ENCODE assay signal across 10 mouse cellular contexts in the genomic region with DNA sequence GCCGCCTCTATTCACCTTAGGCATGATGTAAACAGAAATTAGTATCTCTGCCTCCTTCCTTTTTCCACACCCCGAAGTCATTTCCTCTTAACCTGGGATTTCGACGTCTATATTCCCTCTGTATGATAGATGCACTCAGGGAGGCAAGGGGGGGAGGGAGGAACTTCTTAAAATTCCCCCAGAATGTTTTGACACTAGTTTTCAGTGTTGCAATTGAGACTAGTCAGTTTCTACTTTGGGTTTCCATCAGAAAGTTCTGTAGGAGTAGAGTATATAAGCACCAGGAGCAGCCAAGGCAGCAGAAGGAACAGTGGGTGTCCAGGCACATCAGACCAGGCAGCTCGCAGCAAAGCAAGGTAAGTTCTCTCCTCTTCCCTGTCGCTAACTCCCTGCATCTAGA. TPM values are rescaled to one million over a fixed set of nuclear protein-coding genes. Genes with fewer than 3 reads are reported as not detected.
DNase-seq lines count a peak whose midpoint lies in the region; ATAC-seq lines count a peak whose summit lies in the region.
"Had no signal": no experiment of that assay in that cellular context is flagged by ENCODE, and none has a peak within 500 bp of the region (broad histone marks: within the 10 kb centered on the region; RNA-seq: fewer than 3 reads in every experiment).

A gene (plus strand): TSS at position 301 of the 400 bp plus-strand sequence.

- ATAC-seq in kidney, embryonic 15.5 days (replicated peaks; ENCODE audit: low FRiP score): no peak
- no peak for ATAC-seq in embryonic facial prominence, embryonic 13.5 days (ENCODE audit: insufficient number of reproducible peaks, insufficient read depth, low FRiP score, low TSS enrichment, low read depth)
- ATAC-seq in hindbrain, embryonic 16.5 days: no peak
- no peak for ATAC-seq in midbrain, embryonic 15.5 days (replicated peaks)

- H3K4me2 ChIP-seq in kidney, embryonic 15.5 days: peak within 1 kb of the TSS; percentile 74
- peak within 1 kb of the TSS; percentile 70 for H3K4me2 ChIP-seq in embryonic facial prominence, embryonic 13.5 days
- H3K4me2 ChIP-seq in hindbrain, embryonic 16.5 days (ENCODE audit: low read length): peak within 1 kb of the TSS; percentile 79
- peak within 1 kb of the TSS; percentile 65 for H3K4me2 ChIP-seq in midbrain, embryonic 15.5 days

- peaks cover 9% of the 10 kb centered on the region for H3K4me1 ChIP-seq in kidney, embryonic 15.5 days
- peaks cover 5% of the 10 kb centered on the region; the same call in 1 of the 2 replicates for H3K4me1 ChIP-seq in embryonic facial prominence, embryonic 13.5 days
- peaks cover 6% of the 10 kb centered on the region; the same call in 1 of the 2 replicates for H3K4me1 ChIP-seq in hindbrain, embryonic 16.5 days (ENCODE audit: control insufficient read depth, insufficient read depth, low read depth, low read length)
- H3K4me1 ChIP-seq in midbrain, embryonic 15.5 days: no peaks in the 10 kb centered on the region; the same call in 1 of the 2 replicates

- peak within 1 kb of the TSS; percentile 44 for H3K4me3 ChIP-seq in kidney, embryonic 15.5 days (replicated peaks)
- peak within 1 kb of the TSS; percentile 44 for H3K4me3 ChIP-seq in embryonic facial prominence, embryonic 13.5 days
- peak within 1 kb of the TSS; percentile 39 for H3K4me3 ChIP-seq in hindbrain, embryonic 16.5 days (ENCODE audit: low read length)
- peak within 1 kb of the TSS; percentile 34 for H3K4me3 ChIP-seq in midbrain, embryonic 15.5 days

- H3K9ac ChIP-seq in kidney, embryonic 15.5 days: 0 out of 2 replicates have a peak within 1 kb of the TSS, but pooled peaks have one; percentile 38
- peak within 1 kb of the TSS; percentile 62 for H3K9ac ChIP-seq in embryonic facial prominence, embryonic 13.5 days
- H3K9ac ChIP-seq in hindbrain, embryonic 16.5 days (ENCODE audit: low read depth, low read length): peak within 1 kb of the TSS; percentile 62
- H3K9ac ChIP-seq in midbrain, embryonic 15.5 days: peak within 1 kb of the TSS; percentile 39; the same call in 1 of the 2 replicates

- H3K36me3 ChIP-seq in kidney, embryonic 15.5 days: no peaks in the 10 kb centered on the region
- H3K36me3 ChIP-seq in embryonic facial prominence, embryonic 13.5 days: no peaks in the 10 kb centered on the region
- H3K36me3 ChIP-seq in hindbrain, embryonic 16.5 days (ENCODE audit: control insufficient read depth, insufficient read depth, low read length): no peaks in the 10 kb centered on the region
- H3K36me3 ChIP-seq in midbrain, embryonic 15.5 days (replicated peaks): no peaks in the 10 kb centered on the region

- 74% methylated on average over 6 of the region's 6 CpGs for WGBS in kidney, embryonic 15.5 days
- whole genome bisulfite sequencing in embryonic facial prominence, embryonic 13.5 days: 78% methylated on average over 6 of the region's 6 CpGs
- 82% methylated on average over 6 of the region's 6 CpGs for WGBS in hindbrain, embryonic 16.5 days
- 76% methylated on average over 6 of the region's 6 CpGs for WGBS in midbrain, embryonic 15.5 days

- H3K9me3 ChIP-seq in kidney, embryonic 15.5 days (replicated peaks): no peaks in the 10 kb centered on the region
- H3K9me3 ChIP-seq in embryonic facial prominence, embryonic 13.5 days: no peaks in the 10 kb centered on the region
- no peaks in the 10 kb centered on the region for H3K9me3 ChIP-seq in hindbrain, embryonic 16.5 days (ENCODE audit: control insufficient read depth, low read length)
- H3K9me3 ChIP-seq in midbrain, embryonic 15.5 days: no peaks in the 10 kb centered on the region

- DNase-seq in kidney, adult 9 months: no peak
- DNase-seq in spleen, postnatal 10 days (ENCODE audit: low spot score in 2 of 2): no peak
- no peak for DNase-seq in left cerebral cortex, postnatal 36 days (ENCODE audit: low spot score in 2 of 2)
- DNase-seq in layer of hippocampus, adult 18-20 months (ENCODE audit: low spot score in 2 of 2): no peak
- DNase-seq: gastrocnemius, postnatal 14 days had no signal

- intact Hi-C loops in left cerebral cortex, postnatal 36 days (cut with DNase I): no loop called here

- 0 out of 2 replicates have a peak within 1 kb of the TSS, but pooled peaks have one; percentile 9 for H3K27ac ChIP-seq in kidney, embryonic 15.5 days
- H3K27ac ChIP-seq in embryonic facial prominence, embryonic 13.5 days: no peak within 1 kb of the TSS
- no peak within 1 kb of the TSS for H3K27ac ChIP-seq in hindbrain, embryonic 16.5 days (ENCODE audit: low read depth, low read length)
- H3K27ac ChIP-seq in midbrain, embryonic 15.5 days: no peak within 1 kb of the TSS

- H3K27me3 ChIP-seq in kidney, embryonic 15.5 days: peaks cover 4% of the 10 kb centered on the region; the same call in 1 of the 2 replicates
- H3K27me3 ChIP-seq in embryonic facial prominence, embryonic 13.5 days: no peaks in the 10 kb centered on the region
- H3K27me3 ChIP-seq in hindbrain, embryonic 16.5 days (replicated peaks; ENCODE audit: control insufficient read depth, insufficient read depth, low read length): no peaks in the 10 kb centered on the region
- H3K27me3 ChIP-seq in midbrain, embryonic 15.5 days (replicated peaks): no peaks in the 10 kb centered on the region

RNA-seq across cellular contexts. Expression of the gene that starts here (rescaled TPM):
- polyA plus RNA-seq in kidney, embryonic 15.5 days (2015; fragmentation: Nextera tagmentation; extraction: Ambion mirVana): not detected in 2 replicates
- not detected in 2 replicates for polyA plus RNA-seq in embryonic facial prominence, embryonic 13.5 days (2015; fragmentation: Nextera tagmentation; extraction: Ambion mirVana)
- polyA plus RNA-seq in hindbrain, embryonic 16.5 days (2015; fragmentation: Nextera tagmentation; extraction: Ambion mirVana): not detected in 2 replicates
- 0.09 TPM in 1 of 2 replicates, not detected in the other for polyA plus RNA-seq in midbrain, embryonic 15.5 days (2015; fragmentation: Nextera tagmentation; extraction: Ambion mirVana)
- total RNA-seq in left cerebral cortex, postnatal 36 days (2021): not detected
- total RNA-seq in layer of hippocampus, adult 18-20 months (2021): not detected
- total RNA-seq: gastrocnemius, postnatal 14 days; MEL had no signal
